Mouse (Mus musculus): ENCODE data around the gene Xntrpc.

DNA sequence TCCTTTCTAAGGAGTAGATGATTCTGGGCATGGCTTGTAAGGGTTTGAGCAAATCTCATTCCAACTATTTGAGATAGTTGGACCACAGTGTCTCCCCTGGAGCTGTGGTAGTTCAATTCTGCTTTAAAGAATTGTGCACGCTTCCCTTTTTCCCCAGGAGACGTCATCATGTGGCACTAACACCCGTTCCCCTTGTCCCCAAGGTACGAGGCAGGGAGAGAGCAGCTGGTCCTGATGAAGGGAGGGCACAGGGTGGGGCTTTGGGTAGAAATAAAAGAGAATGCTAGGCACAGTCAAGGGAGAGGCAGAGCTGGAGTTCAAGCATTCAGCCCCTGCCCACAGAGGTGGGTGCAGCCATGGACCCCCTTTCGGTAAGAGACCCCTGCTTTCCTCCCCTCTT, 17.3 kb downstream of the Xntrpc start, which contains the start of gene Trpc2:
- TF ChIP-seq POLR2A (IDR thresholded peaks at IDR 0.05; ENCODE audit: borderline replicate concordance, insufficient read depth, low read length) (no peak), CTCF (IDR thresholded peaks at IDR 0.05; ENCODE audit: borderline replicate concordance, insufficient read depth, low read depth, low read length) (no peak)

Data from cerebellum, adult 2 months (tissue).